Mouse (Mus musculus) embryo, embryonic 10.5 days (tissue): ENCODE measurements at regions not wholly inside any gene's neighbourhood (a gene's known extent, or its start where the extent isn't known, plus 50 kb on each side); places are given as distances from the start of the nearest gene placed in this dataset.

Experiments used
- DNase-seq: peaks from one replicate; pipeline ENCODE4 v3.0.0-alpha.2; 2015; ENCODE audit warnings: low spot score

- peak; percentile 5 for DNase-seq
Measured at GRCm38 (mm10) chr8:27837903-27838302, 390.4 kb downstream of the Poteg start.

GRCm38 (mm10) chr8:27866468-27866995, 419.1 kb downstream of the Poteg start:
- no peak for DNase-seq

DNA sequence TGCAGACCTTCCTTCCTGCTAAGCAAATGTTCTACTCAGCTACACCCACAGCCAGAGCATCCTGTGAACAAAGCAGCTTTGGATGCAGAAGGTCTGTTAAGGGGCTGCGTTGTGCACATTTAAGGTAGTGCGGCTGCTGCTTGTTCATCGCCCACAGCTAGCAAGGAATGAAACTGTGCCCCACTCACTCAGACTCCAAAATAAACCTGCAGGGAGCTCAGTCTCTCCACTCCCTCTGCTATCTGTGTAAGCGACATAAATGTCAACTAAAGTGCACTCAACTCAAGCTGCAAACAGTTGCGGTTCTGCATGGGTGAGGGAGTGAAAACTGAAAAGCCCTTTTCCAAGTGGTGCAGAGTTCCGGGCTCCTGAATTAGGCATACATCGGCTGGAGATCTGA, 421.1 kb downstream of the Poteg start:
- DNase-seq = no peak

DNA sequence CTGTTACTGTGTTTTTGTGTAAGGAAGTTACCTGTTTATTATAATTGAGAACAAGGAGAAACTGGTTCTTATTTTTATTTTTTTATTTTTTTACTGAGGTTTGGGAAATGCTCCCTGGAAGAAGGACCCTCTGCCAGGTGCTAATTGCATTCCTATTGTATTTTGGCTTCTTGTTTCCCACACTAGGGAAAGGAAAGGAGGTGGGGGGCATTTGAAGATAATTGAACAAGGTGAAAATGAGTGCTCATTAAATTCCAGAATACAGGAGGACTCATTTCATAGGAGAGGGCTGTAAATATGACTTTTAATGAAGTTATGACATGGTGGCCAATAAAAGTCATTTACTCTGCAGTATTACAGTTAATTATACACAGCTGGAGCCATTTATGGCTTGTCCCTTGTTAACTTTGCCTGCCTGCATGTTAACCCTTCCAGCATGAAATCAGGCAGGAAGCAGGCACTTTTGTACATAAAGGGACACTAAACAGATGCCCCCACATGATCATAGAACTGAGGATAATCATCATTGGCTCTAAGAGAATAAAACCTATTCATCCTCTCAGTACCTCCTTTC, 430.3 kb downstream of the Poteg start:
- peak; percentile 17 for DNase-seq

GRCm38 (mm10) chr8:27889292-27889691, 441.8 kb downstream of the Poteg start:
- DNase-seq = no peak

GRCm38 (mm10) chr8:27894325-27894724, 446.9 kb downstream of the Poteg start:
- peak; percentile 30 for DNase-seq

- no peak for DNase-seq
Measured at GRCm38 (mm10) chr8:27900115-27900514, 452.6 kb downstream of the Poteg start.

DNA sequence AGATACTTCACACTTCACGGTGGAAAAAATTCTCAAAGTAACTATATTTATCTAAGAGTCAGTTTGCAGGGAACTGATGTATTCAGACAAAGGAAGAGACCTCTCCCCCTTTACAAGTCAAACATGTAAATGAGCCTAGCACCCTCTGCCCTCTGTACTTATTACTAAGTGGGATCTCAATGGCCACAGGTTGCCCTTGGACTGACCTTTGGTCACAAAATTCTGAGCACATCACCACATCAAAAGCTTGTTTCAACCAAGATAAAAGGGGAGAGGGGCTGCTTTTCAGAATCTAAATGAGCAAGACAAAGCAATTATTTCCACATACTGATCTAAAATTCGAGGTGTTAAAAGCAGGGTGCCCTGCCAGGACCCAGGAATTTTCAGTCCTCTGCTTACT, 456.3 kb downstream of the Poteg start:
- peak; percentile 53 for DNase-seq

- peak; percentile 25 for DNase-seq
Measured at GRCm38 (mm10) chr8:27909347-27909945, 462.0 kb downstream of the Poteg start.

DNA sequence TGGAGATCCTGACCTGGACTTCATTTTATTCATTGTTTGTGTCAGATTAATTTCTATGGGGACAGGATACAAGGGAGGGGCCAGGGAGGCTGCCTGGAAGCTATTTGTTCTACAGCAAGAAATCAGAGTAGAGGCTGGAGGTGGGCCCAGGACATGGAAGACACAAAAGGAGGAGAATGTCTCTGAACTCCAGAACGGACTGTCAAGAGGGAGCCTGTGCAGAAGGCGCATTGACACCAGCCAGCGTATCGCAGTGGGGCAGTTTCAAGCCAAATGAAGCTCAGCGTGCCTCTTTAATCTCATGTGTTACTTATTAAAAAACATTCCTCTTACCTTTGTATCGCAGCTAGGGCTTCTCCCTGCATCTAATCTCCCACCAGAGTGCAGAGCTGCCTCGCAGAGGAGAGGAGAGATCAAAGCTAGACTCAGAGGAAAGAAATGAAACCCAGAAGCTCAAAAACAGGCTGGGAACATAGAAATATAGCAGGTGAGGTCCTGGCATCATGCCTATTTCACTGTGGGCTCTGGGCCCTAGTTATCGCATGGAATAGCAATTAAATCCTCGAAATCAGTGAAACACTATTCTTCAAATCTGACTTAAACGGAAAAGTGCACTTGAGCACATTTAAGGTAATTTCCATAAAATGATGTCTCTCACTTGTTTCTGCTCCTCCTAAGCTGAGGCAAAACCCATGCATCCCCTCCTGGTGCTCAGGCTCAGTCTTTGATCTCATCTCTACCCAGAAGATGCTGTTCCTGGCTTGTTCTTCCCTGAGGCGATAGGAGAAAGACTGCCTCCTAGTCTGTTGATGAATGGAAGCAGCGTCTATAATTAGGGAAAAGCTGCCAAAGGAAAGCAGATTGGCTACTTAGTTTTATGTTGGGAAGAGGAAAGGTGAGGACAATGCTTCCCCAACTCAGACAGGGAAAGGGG, 491.4 kb downstream of the Poteg start:
- no peak for DNase-seq

GRCm38 (mm10) chr8:27955000-27955399, 507.5 kb downstream of the Poteg start:
- no peak for DNase-seq

- DNase-seq = peak; percentile 63
Measured at GRCm38 (mm10) chr8:27980920-27981319, 533.5 kb downstream of the Poteg start.

DNA sequence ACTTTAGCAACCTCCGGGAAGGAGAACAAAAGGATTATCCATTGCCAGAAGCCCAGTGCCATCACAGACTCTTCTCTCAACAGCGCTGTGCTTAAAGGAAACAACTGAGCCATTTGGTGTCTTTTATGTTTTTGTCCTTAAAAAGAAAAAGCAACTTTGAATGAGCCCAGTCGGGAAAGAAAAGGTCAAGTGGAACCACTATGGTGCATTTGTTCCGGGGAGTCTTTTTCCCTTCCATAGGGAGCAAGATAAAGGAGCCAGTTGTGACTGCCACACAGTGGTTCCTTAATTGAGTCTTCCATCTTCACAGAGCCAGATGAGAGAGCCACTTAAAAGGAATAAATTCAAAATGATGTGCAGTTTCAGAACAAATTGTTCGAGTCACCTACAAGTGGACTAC, 534.3 kb downstream of the Poteg start:
- peak; percentile 51 for DNase-seq

- DNase-seq = no peak
Measured at GRCm38 (mm10) chr8:28012849-28013248, 565.4 kb downstream of the Poteg start.
